Mouse (Mus musculus) CH12.LX (cell line): Measurements from ENCODE around the gene Pfkl. TPM values are rescaled to one million over a fixed set of nuclear protein-coding genes. Genes with fewer than 3 reads are reported as not detected.

Experiments used
- DNase-seq: peaks from one replicate; pipeline ENCODE4 v3.0.0-alpha.2; 2013; ENCODE audit errors: extremely low read depth
- H3K27ac ChIP-seq: 2 replicates; pipeline ENCODE4 v1.5.1; 2012; ENCODE audit warnings: low read depth, mild to moderate bottlenecking, control low read depth, moderate library complexity; ENCODE audit not compliant: insufficient read depth
- H3K27me3 ChIP-seq: replicated peaks from 2 replicates; pipeline ENCODE3; 2012; ENCODE audit warnings: inconsistent platforms
- H3K36me3 ChIP-seq, 2 experiments: replicated peaks in 1 of 2; 2 replicates each; pipeline versions ENCODE3 to v1.6.1; 2012; ENCODE audit warnings: inconsistent platforms in 1 of 2, low read length in 1 of 2, mild to moderate bottlenecking in 1 of 2, mixed read lengths in 1 of 2, moderate library complexity in 1 of 2; ENCODE audit not compliant: control insufficient read depth in 1 of 2, insufficient read depth in 1 of 2
- H3K4me1 ChIP-seq, 2 experiments: 2 replicates each; pipeline ENCODE4 v1.6.1; 2012; ENCODE audit warnings: inconsistent platforms in 1 of 2, moderate library complexity in 1 of 2; ENCODE audit not compliant: insufficient read depth in 2 of 2, control insufficient read depth in 1 of 2
- H3K4me2 ChIP-seq: 2 replicates; pipeline ENCODE4 v1.6.1; 2012; ENCODE audit warnings: low read depth, mild to moderate bottlenecking, control low read depth; ENCODE audit not compliant: poor library complexity, insufficient read depth, severe bottlenecking
- H3K4me3 ChIP-seq, 3 experiments: fragments of 150-350 bp in 1 of 3; sonication (generic) in 1 of 3; replicated peaks in 1 of 3; 2 replicates each; pipeline versions ENCODE3 to v1.5.1; 2011 to 2012; ENCODE audit warnings: low read depth in 2 of 3, low read length in 2 of 3, mild to moderate bottlenecking in 2 of 3, moderate library complexity in 2 of 3, control low read depth in 1 of 3, improper control_type of control experiment in 1 of 3, inconsistent platforms in 1 of 3, mixed read lengths in 1 of 3; ENCODE audit not compliant: poor library complexity in 1 of 3
- H3K79me2 ChIP-seq: replicated peaks from 2 replicates; pipeline ENCODE4 v1.6.1; 2012; ENCODE audit warnings: mild to moderate bottlenecking, moderate library complexity; ENCODE audit not compliant: control insufficient read depth, poor library complexity, insufficient read depth, severe bottlenecking; ENCODE audit errors: extremely low read depth
- H3K9ac ChIP-seq: 2 replicates; pipeline ENCODE4 v1.6.1; 2012; ENCODE audit warnings: low read depth, mild to moderate bottlenecking, control low read depth, moderate library complexity; ENCODE audit not compliant: insufficient read depth
- H3K9me3 ChIP-seq: replicated peaks from 2 replicates; pipeline ENCODE3; 2012; ENCODE audit warnings: low read length, inconsistent platforms, mixed read lengths
- CHD2 ChIP-seq: IDR thresholded peaks from 2 replicates; pipeline ENCODE4 v1.6.1; 2011; ENCODE audit warnings: low read length, improper control_type of control experiment
- EP300 ChIP-seq: IDR thresholded peaks from 2 replicates; pipeline ENCODE4 v1.6.1; 2011; ENCODE audit warnings: low read length, improper control_type of control experiment
- ETS1 ChIP-seq: conservative IDR thresholded peaks from 2 replicates; pipeline ENCODE4 v1.6.1; 2012; ENCODE audit warnings: low read depth, mild to moderate bottlenecking, inconsistent platforms, low read length, improper control_type of control experiment, moderate library complexity
- GABPA ChIP-seq: IDR thresholded peaks from 2 replicates; pipeline ENCODE4 v1.6.1; 2012; ENCODE audit warnings: low read depth, low read length, improper control_type of control experiment, inconsistent platforms; ENCODE audit not compliant: insufficient replicate concordance
- HCFC1 ChIP-seq: IDR thresholded peaks from 2 replicates; pipeline ENCODE4 v1.6.1; 2012; ENCODE audit warnings: low read depth, mild to moderate bottlenecking, inconsistent platforms, low read length, improper control_type of control experiment
- IRF4 ChIP-seq: IDR thresholded peaks from 2 replicates; pipeline ENCODE4 v1.6.1; 2014; ENCODE audit warnings: low read depth, mild to moderate bottlenecking, inconsistent platforms, low read length, improper control_type of control experiment
- MAZ ChIP-seq: IDR thresholded peaks from 2 replicates; pipeline ENCODE4 v1.6.1; 2012; ENCODE audit warnings: low read depth, mild to moderate bottlenecking, inconsistent platforms, low read length, improper control_type of control experiment, moderate library complexity
- MEF2A ChIP-seq: IDR thresholded peaks from 2 replicates; pipeline ENCODE4 v1.6.1; 2014; ENCODE audit warnings: low read depth, mild to moderate bottlenecking, inconsistent platforms, low read length, improper control_type of control experiment, borderline replicate concordance
- MYC ChIP-seq: IDR thresholded peaks from 2 replicates; pipeline ENCODE4 v1.6.1; 2011; ENCODE audit warnings: low read depth, mild to moderate bottlenecking, improper control_type of control experiment, low read length
- POLR2A ChIP-seq: IDR thresholded peaks from 2 replicates; pipeline ENCODE4 v1.6.1; 2011; ENCODE audit warnings: low read depth, mild to moderate bottlenecking, improper control_type of control experiment, low read length
- POLR2AphosphoS2 ChIP-seq: IDR thresholded peaks from 2 replicates; pipeline ENCODE4 v1.6.1; 2011; ENCODE audit warnings: low read depth, low read length, improper control_type of control experiment
- RCOR1 ChIP-seq: conservative IDR thresholded peaks from 2 replicates; pipeline ENCODE4 v1.6.1; 2012; ENCODE audit warnings: low read depth, mild to moderate bottlenecking, inconsistent platforms, low read length, improper control_type of control experiment
- SIN3A ChIP-seq: IDR thresholded peaks from 2 replicates; pipeline ENCODE4 v1.6.1; 2012; ENCODE audit warnings: low read length, improper control_type of control experiment, inconsistent platforms
- SMC3 ChIP-seq: IDR thresholded peaks from 2 replicates; pipeline ENCODE4 v1.6.1; 2011; ENCODE audit warnings: low read depth, low read length, improper control_type of control experiment
- TBP ChIP-seq: conservative IDR thresholded peaks from 2 replicates; pipeline ENCODE4 v1.6.1; 2011; ENCODE audit warnings: low read depth, low read length, improper control_type of control experiment
- UBTF ChIP-seq: IDR thresholded peaks from 2 replicates; pipeline ENCODE4 v1.6.1; 2012; ENCODE audit warnings: low read depth, mild to moderate bottlenecking, inconsistent platforms, low read length, improper control_type of control experiment, moderate library complexity
- USF1 ChIP-seq: IDR thresholded peaks from 2 replicates; pipeline ENCODE4 v1.6.1; 2014; ENCODE audit warnings: low read depth, mild to moderate bottlenecking, inconsistent platforms, low read length, improper control_type of control experiment
- USF2 ChIP-seq: conservative IDR thresholded peaks from 2 replicates; pipeline ENCODE4 v1.6.1; 2011; ENCODE audit warnings: low read depth, low read length, improper control_type of control experiment
- ZC3H11A ChIP-seq: IDR thresholded peaks from 2 replicates; pipeline ENCODE4 v1.6.1; 2012; ENCODE audit warnings: low read depth, mild to moderate bottlenecking, inconsistent platforms, low read length, improper control_type of control experiment
- ZKSCAN1 ChIP-seq: IDR thresholded peaks from 2 replicates; pipeline ENCODE4 v1.6.1; 2012; ENCODE audit warnings: low read depth, inconsistent platforms, low read length, improper control_type of control experiment, borderline replicate concordance
- ZMIZ1 ChIP-seq: IDR thresholded peaks from 2 replicates; pipeline ENCODE4 v1.6.1; 2012; ENCODE audit warnings: low read depth, mild to moderate bottlenecking, inconsistent platforms, low read length, improper control_type of control experiment
- ZNF384 ChIP-seq: IDR thresholded peaks from 2 replicates; pipeline ENCODE4 v1.6.1; 2012; ENCODE audit warnings: low read depth, low read length, improper control_type of control experiment, inconsistent platforms
- dilution Hi-C: fragments of 300-500 bp; cut with MboI; formaldehyde crosslinking; loops from 2 replicates; pipeline ENCODE4 v1.14.3; 2020; ENCODE audit warnings: low sequenced_read_pairs; ENCODE audit not compliant: extremely low pct_unique_long_range_greater_than_20kb, extremely low pct_ligation_motif_present
- in situ Hi-C: fragments of 300-500 bp; cut with MboI; formaldehyde crosslinking; loops from 3 replicates; pipeline ENCODE4 v1.14.3; 2019; ENCODE audit warnings: low sequenced_read_pairs, low pct_ligation_motif_present, low pct_unique_long_range_greater_than_20kb, mixed read lengths
- polyA plus RNA-seq: library from polyadenylated mRNA; unstranded; fragments of >175 nt; gene quantifications from 2 replicates; pipeline ENCODE4 v1.2.1, GENCODE M21; 2012; ENCODE audit warnings: low read depth; ENCODE audit not compliant: insufficient read length
- total RNA-seq, 2 experiments: library from RNA; depleted of rRNA; stranded (reverse); fragments of 300-350 nt in 1 of 2; fragments of >200 nt in 1 of 2; gene quantifications; 2 replicates each; pipeline ENCODE4 v1.2.3; 2012 to 2014

Gene Pfkl
- total and polyA plus RNA-seq, 3 experiments = 95.9 to 210 (median 159) TPM

GRCm38 (mm10) chr10:78016366-78016765 is 6.5 kb upstream of the Pfkl start:
- no peak overlapping the region for H3K4me3 ChIP-seq
- DNase-seq = no peak
- H3K4me1 ChIP-seq = peaks cover 0 to 3% of the 10 kb centered on the region in 2 experiments; a peak in 2 of 4 replicates
- H3K27me3 ChIP-seq = peaks cover 16% of the 10 kb centered on the region
- no peaks in the 10 kb centered on the region for H3K36me3 ChIP-seq
- H3K79me2 ChIP-seq = no peaks in the 10 kb centered on the region
- in situ Hi-C loops = no loop called here
- peaks cover 12% of the 10 kb centered on the region for H3K9me3 ChIP-seq
- no peak overlapping the region for H3K27ac ChIP-seq
- dilution Hi-C loops = no loop called here
- no peak overlapping the region for H3K4me2 ChIP-seq
- TF ChIP-seq POLR2AphosphoS2 (no peak), MYC (no peak), IRF4 (no peak), ETS1 (no peak), USF2 (no peak), CHD2 (no peak), MAZ (no peak), UBTF (no peak), ZC3H11A (no peak), HCFC1 (no peak), POLR2A (no peak), SIN3A (no peak), ZMIZ1 (no peak), USF1 (no peak), GABPA (no peak), ZNF384 (no peak), TBP (no peak), SMC3 (no peak), MEF2A (no peak)
- H3K9ac ChIP-seq = no peak overlapping the region

- dilution Hi-C loops (no loop called here), in situ Hi-C loops (no loop called here)
- DNase-seq = no peak
- no peak overlapping the region for H3K9ac ChIP-seq
- H3K4me1 ChIP-seq = peaks cover 0 to 5% of the 10 kb centered on the region in 2 experiments; a peak in 2 of 4 replicates
- TF ChIP-seq SIN3A (no peak), RCOR1 (no peak), EP300 (no peak), ZKSCAN1 (no peak), ZMIZ1 (no peak)
- H3K27ac ChIP-seq = no peak overlapping the region
- no peaks in the 10 kb centered on the region for H3K36me3 ChIP-seq
- peaks cover 12% of the 10 kb centered on the region for H3K9me3 ChIP-seq
- H3K79me2 ChIP-seq = no peaks in the 10 kb centered on the region
- no peak overlapping the region for H3K4me3 ChIP-seq
- H3K4me2 ChIP-seq = no peak overlapping the region
- H3K27me3 ChIP-seq = peaks cover 19% of the 10 kb centered on the region
These were observed 5.6 kb upstream of the Pfkl start for GRCm38 (mm10) chr10:78015489-78015888.
